Mouse (Mus musculus): ENCODE measurements around the gene Olfr1410. TPM values are rescaled to one million over a fixed set of nuclear protein-coding genes. Genes with fewer than 3 reads are reported as not detected.

Olfr1410 gene
- total RNA-seq, 2 experiments from 2014 or later, result not detected

DNA sequence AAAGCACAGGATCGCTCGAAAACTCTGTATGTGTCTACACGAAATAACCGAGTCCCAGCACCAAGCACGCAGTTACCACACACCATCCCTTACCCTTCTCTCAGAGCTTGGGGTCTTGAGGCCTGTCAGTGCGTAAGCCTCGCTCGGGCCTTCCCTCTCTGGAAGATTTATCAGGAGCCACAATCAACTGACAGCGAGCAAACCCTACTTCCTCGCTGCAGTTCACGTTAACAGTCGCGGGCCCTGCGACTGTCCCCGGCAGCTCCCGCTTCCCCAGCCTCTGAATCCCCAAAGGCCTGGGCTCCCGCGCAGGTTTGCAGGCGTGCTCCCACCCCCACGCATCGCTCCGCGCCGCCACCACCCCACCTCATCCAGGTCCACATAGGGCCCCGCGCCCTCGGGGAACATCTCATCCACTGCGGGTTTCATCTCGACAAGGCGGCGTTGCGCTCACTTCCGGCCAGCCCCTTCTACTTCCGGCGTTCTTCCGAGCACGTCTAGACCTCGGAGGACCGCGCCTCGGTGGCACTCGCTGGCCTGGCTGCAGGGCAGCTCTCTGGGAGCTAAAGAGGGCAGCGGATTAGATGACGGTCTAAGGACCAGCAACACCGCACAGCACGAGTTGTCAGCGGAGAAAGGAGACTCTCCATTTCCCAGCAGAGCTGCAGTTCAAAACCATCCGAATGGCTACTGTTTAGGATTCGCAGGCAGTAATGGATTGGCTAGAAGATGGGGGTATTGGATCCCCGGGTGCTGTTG, 36.1 kb downstream of the Olfr1410 start, which contains the start of gene Cops9:
Gene Cops9 (minus strand): TSS at position 472 of the 759 bp plus-strand sequence.
- DNase-seq, result peak; percentile 89

DNA sequence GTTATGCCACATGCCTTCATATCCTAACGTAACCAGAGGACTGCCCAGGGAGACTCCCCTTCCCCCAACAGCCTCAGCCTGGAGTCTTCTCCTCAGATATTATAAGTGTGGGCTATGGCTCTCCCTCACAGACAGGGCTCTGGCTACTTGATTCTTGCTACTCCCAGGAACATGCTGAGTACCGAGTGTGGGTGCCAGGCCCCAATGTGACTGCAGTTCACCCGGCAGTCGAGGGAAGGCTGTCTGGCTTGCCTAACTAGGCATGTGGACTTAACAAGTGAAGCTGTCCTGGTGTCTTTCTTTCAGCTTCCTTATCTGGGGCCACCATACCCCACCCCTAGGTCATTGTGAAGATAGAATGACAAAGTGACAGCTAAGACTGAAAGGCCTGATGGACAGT, 38.1 kb downstream of the Olfr1410 start:
- DNase-seq, result no peak

DNA sequence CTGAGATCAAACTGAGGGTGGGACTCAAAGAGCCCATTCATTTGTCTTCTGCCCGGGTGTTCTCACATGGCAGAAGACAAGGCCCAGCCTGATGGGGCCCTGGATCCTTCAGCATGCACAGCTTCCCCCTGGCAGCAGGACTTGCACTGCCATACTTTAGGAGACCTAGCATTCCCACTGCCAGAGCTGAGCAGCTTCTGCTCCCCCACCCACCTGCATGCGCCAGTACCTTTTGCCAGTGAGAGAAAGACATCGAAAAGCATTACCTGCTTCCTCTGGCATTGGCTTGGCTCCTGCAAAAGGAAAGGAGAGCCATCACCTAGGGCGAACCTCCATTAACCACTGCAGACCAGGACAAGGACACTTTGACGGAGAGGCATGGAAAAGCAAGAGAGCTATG, 39.3 kb downstream of the Olfr1410 start:
- no peak for DNase-seq

DNA sequence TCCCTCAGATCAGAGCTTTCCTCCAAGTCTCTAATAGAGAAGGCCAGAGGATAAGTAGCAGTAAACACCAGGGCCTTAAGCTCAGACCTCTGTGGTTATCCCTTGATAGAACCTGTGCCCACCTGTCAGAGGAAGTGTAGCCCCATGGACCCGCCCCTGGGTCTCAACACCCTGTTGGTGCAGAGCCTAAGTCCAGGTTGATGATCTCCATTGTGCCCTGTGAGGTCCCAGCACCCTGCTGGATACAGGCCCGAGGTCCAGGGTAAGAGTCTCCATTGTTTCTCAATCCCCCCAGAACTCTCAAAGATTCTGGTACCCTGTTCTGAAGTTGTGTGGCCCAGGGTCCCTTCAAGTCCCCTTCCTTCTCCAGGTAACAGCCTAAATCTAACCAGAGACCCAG, 40.5 kb downstream of the Olfr1410 start:
- no peak for DNase-seq

DNA sequence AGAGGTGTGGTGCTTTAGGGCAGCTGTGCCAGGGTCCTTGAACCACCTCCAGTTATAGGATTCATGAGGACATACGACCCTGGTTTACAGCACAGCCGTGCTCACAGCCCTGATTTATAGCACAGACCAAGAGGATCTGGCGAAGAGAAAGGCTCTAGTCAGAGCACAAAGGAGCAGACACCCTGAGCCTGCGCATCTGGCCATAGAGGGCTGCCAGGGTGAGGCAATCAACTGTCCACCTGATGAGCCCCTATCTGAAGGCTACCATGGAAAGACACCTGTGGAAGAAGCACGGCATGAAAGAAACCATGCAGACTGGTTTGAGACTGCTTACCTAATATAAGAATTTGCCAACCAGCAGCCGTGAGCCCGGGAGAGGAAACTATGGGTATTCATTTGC, 41.0 kb downstream of the Olfr1410 start:
- DNase-seq, result no peak

DNA sequence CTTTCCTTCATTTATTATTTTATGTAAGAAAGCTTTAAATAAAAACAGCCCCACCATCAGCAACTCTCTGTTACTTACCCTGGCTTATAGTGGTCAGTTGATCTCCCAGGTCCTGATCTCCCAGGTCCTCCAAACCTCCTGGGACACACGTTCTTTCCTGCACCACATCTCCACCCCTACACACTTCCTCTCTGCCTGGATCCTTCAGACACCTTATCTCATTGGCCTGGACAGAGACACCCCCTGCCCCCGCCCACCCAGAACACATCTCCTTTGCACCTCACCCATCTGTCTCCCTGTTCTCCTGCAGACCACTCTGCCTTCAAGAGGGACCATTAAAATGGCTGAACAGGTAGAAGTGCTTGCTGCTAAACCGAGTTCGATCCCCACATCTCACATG, 41.4 kb downstream of the Olfr1410 start:
- DNase-seq, result no peak

DNA sequence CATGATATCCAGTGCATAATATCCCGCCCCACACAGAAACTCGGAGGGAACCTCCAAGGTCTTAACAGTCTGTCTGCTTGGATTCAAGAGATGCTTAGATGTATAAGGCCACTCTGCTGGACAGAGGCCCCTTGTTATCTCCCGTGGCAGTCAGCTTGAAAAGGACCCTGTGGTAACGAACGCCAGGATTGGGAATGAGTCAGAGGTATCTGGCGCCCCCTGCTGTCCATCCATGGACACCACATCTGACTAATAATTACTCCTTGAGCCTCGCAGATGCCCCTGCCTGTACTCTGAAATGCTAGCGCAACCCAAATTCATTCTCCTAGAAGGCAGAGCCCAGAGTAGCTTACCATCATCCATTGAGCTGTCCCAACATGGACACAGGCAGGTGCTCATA, 42.2 kb downstream of the Olfr1410 start:
- DNase-seq, result peak; percentile 78

DNA sequence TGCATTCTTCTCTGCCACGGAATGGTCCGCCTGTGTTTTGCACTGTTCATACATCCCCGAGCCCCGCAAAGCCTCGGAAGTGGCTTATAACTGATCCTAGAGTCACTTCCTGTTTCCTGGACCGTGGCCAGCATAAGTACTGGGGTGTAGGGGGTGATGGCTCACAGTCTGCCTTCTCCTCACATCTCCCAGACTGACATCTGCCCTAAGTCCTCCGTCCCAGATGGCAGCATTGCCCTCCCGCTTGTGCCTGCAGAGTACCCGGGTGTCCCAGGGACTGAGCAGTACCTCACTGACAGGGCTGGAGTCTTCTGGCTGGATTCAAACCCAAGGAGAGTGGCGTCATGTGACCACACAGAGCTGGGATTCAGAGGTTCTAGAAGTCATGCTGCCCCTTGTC, 42.6 kb downstream of the Olfr1410 start:
- no peak for DNase-seq

DNA sequence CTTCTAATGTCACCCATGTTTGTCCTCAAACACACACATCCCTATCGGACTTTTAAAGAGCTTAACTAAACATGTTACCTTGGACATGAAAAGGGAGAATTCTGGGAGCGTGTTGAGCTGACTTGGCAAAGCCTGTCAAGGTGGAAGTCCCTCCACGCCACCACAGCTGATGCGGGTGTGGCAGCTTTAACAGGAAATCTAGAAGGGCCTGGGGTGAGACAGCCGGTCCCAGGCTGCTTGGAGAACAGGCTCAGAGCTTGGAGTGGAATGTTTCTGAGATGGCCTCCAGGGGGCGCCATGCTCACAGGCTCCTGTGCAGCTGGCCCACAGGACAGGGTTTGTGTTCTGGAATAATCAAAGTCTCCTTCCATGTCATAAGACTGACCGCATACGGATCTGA, 43.1 kb downstream of the Olfr1410 start, which contains the start of gene Otos:
Gene Otos (minus strand): TSS at position 169 of the 400 bp plus-strand sequence.
- peak; percentile 79 for DNase-seq

DNA sequence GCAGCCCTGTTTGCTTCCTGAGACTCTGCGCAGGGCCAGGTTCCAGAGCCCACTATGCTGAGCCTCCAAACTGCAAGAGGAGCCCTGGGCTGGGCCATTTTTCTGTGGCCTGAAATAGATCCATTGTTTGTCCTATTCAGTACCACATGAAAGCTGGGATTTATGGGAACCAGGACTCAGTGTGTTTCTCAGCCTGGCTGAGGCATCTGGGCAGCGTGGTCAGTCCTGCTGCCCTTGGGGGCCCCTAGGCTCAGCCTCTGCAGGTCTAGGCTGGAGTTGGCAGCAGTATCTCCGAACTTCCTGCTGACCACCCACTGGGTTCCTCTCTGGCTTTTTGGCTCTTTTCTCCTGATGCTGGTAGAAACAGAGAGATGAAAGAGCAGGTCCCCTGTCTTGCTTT, 45.9 kb downstream of the Olfr1410 start:
- DNase-seq, result no peak

DNA sequence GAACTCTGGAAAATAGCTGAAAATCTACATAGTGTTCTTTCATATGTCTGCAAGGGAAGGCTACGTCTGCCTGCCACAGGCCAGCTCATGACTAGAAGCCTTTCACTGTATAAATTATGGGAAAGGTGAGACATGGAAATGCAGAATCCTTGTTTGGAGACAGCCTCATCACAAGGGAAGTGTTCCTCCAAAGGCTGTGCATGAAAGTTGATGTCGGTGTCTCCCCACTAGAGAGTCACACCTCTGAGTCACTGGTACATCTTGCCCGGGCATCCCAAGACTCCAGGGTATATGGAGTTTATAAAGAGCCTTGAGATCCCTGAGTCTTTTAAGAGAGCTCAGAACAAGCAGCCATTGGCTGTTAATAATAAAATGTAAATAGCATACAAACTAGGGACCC, 47.6 kb downstream of the Olfr1410 start:
- DNase-seq, result no peak

DNA sequence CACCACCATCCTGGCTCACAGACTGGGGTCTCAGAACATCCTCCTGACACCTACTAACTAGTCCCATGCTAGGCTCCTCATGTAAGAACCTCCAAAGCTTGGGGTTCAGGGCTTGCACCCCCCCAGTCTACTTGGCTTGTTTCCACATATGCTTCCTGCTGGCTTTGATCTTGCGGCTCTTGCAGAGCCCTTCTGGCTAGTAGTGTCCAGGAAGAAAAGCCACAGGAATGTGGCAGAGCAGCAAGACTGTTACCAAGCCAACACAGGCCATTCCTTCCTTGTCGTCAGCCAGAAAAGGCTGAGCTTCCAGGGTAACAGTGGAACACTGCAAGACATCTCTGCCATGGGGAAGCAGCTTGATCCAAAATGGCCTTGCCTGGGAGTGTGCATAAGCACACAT, 49.1 kb downstream of the Olfr1410 start:
- DNase-seq, result no peak

DNA sequence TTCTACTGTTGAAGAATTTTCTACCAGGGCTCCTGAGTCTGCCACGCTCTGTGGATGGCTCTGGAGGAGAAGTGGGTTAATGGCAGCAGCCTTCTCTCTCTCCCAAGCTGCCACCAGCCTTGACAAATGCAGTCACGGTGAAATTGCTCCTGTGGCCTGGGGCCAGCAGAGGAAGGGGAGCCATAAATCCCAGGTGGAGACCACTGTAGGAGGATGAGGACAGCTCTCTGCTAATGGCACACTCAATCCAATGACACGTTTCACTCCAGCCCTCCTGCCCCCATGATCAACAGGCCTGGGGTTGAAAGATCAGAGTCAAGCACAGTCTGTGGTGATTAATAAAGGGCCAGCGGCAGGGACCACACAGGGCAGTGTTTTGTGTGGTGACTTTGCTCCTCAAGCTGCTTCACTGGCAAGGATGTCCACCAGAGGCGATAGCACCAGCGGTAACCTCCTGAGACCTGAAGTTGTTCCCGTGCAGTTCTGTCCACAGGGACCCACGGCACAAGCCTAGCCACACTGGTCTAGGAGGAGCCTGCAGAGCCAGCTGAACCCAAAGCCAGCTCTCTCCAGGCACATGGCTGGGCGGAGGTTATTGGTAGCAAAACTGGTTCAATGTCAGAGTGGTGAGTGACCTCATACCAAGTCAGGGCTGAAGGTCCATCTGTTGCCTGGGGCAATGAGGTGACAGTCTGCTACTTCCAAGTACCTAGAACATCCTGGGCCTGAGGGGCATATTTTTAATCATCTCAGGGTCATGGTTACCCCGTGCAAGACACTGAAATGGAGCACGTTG, 51.6 kb downstream of the Olfr1410 start:
- DNase-seq, result no peak

DNA sequence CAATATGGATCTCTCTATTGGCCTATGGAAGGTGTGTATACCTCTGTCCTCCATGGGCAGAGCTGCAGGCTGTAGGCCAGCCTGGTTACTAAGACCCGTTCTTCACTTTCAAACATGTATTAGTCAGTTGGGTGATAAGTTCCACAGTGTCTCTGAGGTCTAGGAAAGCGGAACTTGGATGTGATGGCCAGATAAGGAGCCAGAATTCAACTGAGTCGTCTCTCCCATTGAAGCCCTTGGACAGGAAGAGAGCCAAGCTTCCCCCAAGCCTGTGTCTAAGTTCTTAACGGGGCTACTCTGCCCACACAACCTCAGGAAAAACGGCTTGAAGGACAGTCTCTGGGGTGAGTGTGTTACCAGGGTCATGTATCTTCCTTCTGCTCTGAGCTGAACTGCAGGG, 53.8 kb downstream of the Olfr1410 start:
- DNase-seq, result no peak

Other genes starting within 250 kb of the Olfr1410 start
- gene Ndufa10, start 131.9 kb upstream of the Olfr1410 start, total RNA-seq (2021), result 100 to 1,000 TPM; 379 to 385 TPM
- not detected for gene Olfr1416, start 120.7 kb upstream of the Olfr1410 start, total RNA-seq (2021)
- not detected for gene Olfr1415, start 109.7 kb upstream of the Olfr1410 start, total RNA-seq (2021)
- gene Olfr1414, start 87.1 kb upstream of the Olfr1410 start, total RNA-seq (2021), result not detected
- gene Olfr1413, start 34.5 kb upstream of the Olfr1410 start, total RNA-seq (2021), result not detected
- not detected for gene Olfr1412, start 20.0 kb upstream of the Olfr1410 start, total RNA-seq (2021)
- not detected for gene Olfr1411, start 11.4 kb upstream of the Olfr1410 start, total RNA-seq (2021)
- gene Olfr12, start 12.0 kb downstream of the Olfr1410 start, total RNA-seq (2021), result not detected
- 100 to 1,000 TPM; 257 to 268 TPM for gene Cops9, start 36.2 kb downstream of the Olfr1410 start, total RNA-seq (2021)
- under 1 TPM; 0.41 to 0.49 TPM for gene Otos, start 43.1 kb downstream of the Olfr1410 start, total RNA-seq (2021)
- 100 to 1,000 TPM; 276 to 282 TPM for gene Gpc1, start 225.9 kb downstream of the Olfr1410 start, total RNA-seq (2021)